Mouse (Mus musculus): ENCODE results near the gene Scgb1c1.

GRCm38 (mm10) chr7:140877364-140877763 lies 32.0 kb downstream of the Scgb1c1 start:
- TF ChIP-seq CTCF (IDR thresholded peaks at IDR 0.05; ENCODE audit: borderline replicate concordance, extremely low read depth, insufficient read depth, insufficient read length) (no peak), POLR2A (IDR thresholded peaks at IDR 0.05; ENCODE audit: borderline replicate concordance, extremely low read depth, insufficient read depth, insufficient read length, poor library complexity, severe bottlenecking) (no peak)
